Mouse (Mus musculus) ES-Bruce4 (cell line): Measurements from ENCODE around the gene Pou2f2. TPM values are rescaled to one million over a fixed set of nuclear protein-coding genes. Genes with fewer than 3 reads are reported as not detected.
A peak's percentile ranks its signal among the peaks of the same experiment; 100 is the strongest.

Experiments used
- H3K27ac ChIP-seq: 2 replicates; pipeline ENCODE4 v1.5.1; 2012; ENCODE audit warnings: low read length, inconsistent platforms; ENCODE audit not compliant: insufficient read depth
- H3K27me3 ChIP-seq: 2 replicates; pipeline ENCODE4 v1.6.1; 2012; ENCODE audit warnings: mild to moderate bottlenecking, low read length, inconsistent platforms; ENCODE audit not compliant: control insufficient read depth, poor library complexity, insufficient read depth, severe bottlenecking
- H3K36me3 ChIP-seq: 2 replicates; pipeline ENCODE4 v1.6.1; 2012; ENCODE audit warnings: inconsistent platforms, mild to moderate bottlenecking, low read length, moderate library complexity; ENCODE audit not compliant: control insufficient read depth, poor library complexity, insufficient read depth, severe bottlenecking
- H3K4me1 ChIP-seq: one replicate; pipeline ENCODE4 v1.8.1; 2011; ENCODE audit warnings: low read length; ENCODE audit not compliant: control insufficient read depth, insufficient read depth
- H3K4me3 ChIP-seq: 2 replicates; pipeline ENCODE4 v1.5.1; 2011; ENCODE audit warnings: low read depth, mild to moderate bottlenecking, low read length
- H3K9ac ChIP-seq: 2 replicates; pipeline ENCODE4 v1.6.1; 2012; ENCODE audit warnings: low read depth, mild to moderate bottlenecking, inconsistent platforms; ENCODE audit not compliant: poor library complexity, severe bottlenecking
- H3K9me3 ChIP-seq: replicated peaks from 2 replicates; pipeline ENCODE4 v1.6.1; 2012; ENCODE audit warnings: mild to moderate bottlenecking, low read length, inconsistent platforms; ENCODE audit not compliant: control insufficient read depth, poor library complexity, insufficient read depth, severe bottlenecking
- CTCF ChIP-seq: IDR thresholded peaks from one replicate; pipeline ENCODE4 v1.8.1; 2011; ENCODE audit warnings: low read depth, low read length
- EP300 ChIP-seq: IDR thresholded peaks from 2 replicates; pipeline ENCODE4 v1.6.1; 2011; ENCODE audit warnings: low read depth, low read length; ENCODE audit not compliant: insufficient read depth
- POLR2A ChIP-seq: IDR thresholded peaks from one replicate; pipeline ENCODE4 v1.8.1; 2011; ENCODE audit warnings: low read length; ENCODE audit not compliant: insufficient read depth
- polyA plus RNA-seq: library from polyadenylated mRNA; stranded (reverse); fragments of >200 nt; gene quantifications from 2 replicates; pipeline ENCODE4 v1.2.4, GENCODE M21; 2011; ENCODE audit warnings: low read depth; ENCODE audit not compliant: missing spikeins, insufficient read depth, insufficient read length

Gene Pou2f2
- polyA plus RNA-seq, 1 experiment = 1.8 TPM

GRCm38 (mm10) chr7:25153841-25154240, 25.7 kb downstream of the Pou2f2 start:
- Histone ChIP-seq H3K27me3 (no peaks in the 10 kb centered on the region), H3K4me1 (peaks cover 13% of the 10 kb centered on the region), H3K9ac (no peak overlapping the region), H3K36me3 (no peaks in the 10 kb centered on the region), H3K27ac (no peak overlapping the region), H3K9me3 (no peaks in the 10 kb centered on the region), H3K4me3 (no peak overlapping the region)
- TF ChIP-seq CTCF (no peak), POLR2A (no peak)

DNA sequence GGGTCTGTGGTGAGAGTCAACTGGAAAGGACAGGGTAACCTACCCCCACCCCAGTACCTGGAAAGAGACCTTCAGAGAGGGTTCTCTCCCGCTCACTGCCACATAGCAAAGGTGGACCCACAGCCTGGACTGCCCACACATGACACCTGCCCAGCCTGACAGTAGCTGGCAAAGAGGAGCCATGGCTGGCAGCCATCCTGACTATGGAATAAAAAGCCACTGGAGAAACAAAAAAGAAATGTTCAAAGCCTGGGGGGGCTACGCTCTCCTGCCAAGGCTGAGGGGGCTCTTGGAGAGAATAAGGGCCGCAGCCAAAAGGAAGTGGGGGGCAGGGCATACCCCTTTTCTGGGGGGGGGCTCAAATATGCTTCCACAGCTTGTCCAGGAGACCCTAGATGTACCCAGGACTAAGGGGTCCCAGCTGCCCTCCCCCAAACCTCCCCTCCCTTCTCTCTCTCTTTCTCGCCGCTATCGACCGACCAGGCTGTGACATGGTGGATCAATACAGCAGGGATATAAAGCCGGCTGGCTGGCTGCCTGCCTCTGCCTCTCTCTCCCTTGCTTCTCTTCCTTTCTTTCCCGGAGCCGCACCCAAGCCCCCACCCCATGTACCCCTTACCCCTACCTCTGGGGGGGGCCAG, 27.5 kb downstream of the Pou2f2 start:
- no peaks in the 10 kb centered on the region for H3K9me3 ChIP-seq
- H3K4me3 ChIP-seq = no peak overlapping the region
- H3K4me1 ChIP-seq = peaks cover 13% of the 10 kb centered on the region
- H3K27me3 ChIP-seq = no peaks in the 10 kb centered on the region
- H3K27ac ChIP-seq = no peak overlapping the region
- no peaks in the 10 kb centered on the region for H3K36me3 ChIP-seq
- TF ChIP-seq POLR2A (no peak), CTCF (no peak), EP300 (no peak)
- H3K9ac ChIP-seq = no peak overlapping the region

DNA sequence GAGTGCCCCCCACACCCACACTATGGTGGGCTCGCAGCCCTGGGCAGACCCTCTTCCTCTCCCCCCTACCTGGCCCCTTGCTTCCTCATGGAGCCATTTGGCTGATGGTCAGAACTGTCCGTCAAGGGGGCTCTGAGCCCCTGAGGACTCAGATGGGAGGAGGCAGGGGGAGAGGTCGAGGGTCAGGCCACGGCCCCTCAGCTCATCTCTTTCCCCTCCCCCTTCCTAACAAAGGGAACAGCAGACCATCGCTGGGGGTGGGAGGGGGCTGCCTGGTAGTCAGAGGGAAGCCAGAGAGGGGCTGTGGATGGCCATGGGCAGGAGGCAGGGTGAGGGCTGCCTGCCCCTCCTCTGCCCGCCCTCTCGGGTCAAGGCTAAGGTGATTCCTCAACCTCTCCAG, 28.5 kb downstream of the Pou2f2 start:
- no peak overlapping the region for H3K4me3 ChIP-seq
- no peak overlapping the region for H3K9ac ChIP-seq
- no peaks in the 10 kb centered on the region for H3K36me3 ChIP-seq
- no peaks in the 10 kb centered on the region for H3K9me3 ChIP-seq
- H3K27ac ChIP-seq = no peak overlapping the region
- peaks cover 13% of the 10 kb centered on the region for H3K4me1 ChIP-seq
- TF ChIP-seq CTCF (no peak), EP300 (0 out of 2 replicates have a peak, but pooled peaks have one; percentile 35)
- no peaks in the 10 kb centered on the region for H3K27me3 ChIP-seq

DNA sequence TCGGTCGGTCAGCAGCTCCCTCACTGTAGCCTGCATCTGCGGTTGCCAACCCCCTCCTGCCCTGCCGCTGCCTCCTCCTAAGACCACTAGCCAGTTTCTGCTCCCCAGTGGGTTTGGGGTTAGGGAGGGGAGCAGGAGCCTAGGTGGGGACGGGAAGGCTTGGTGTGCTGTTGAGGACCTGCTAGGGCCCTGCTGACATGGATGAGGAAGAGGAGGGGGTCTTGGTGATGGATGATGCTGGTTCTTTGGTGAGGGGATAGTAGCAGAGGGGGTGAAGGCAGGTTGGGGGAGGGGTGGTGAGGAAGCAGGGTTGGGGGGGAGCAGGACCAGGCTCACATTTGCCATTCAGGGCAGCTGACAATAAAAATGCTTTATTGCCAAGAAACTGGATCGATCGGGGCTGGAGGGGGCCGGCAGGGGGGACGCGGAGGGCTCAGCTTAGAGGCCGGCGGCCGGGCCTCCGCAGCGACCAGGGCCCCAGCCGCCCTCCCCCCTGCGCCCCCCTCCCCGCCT, 29.3 kb downstream of the Pou2f2 start:
- H3K27me3 ChIP-seq = no peaks in the 10 kb centered on the region
- no peak overlapping the region for H3K9ac ChIP-seq
- peaks cover 13% of the 10 kb centered on the region for H3K4me1 ChIP-seq

GRCm38 (mm10) chr7:25145896-25146295, 33.6 kb downstream of the Pou2f2 start:
- no peaks in the 10 kb centered on the region for H3K36me3 ChIP-seq
- no peaks in the 10 kb centered on the region for H3K27me3 ChIP-seq
- no peak overlapping the region for H3K4me3 ChIP-seq
- H3K9ac ChIP-seq = no peak overlapping the region
- H3K9me3 ChIP-seq = no peaks in the 10 kb centered on the region
- peaks cover 4% of the 10 kb centered on the region for H3K4me1 ChIP-seq
- H3K27ac ChIP-seq = no peak overlapping the region
- no peak for TF ChIP-seq POLR2A
- no peak for TF ChIP-seq CTCF
- TF ChIP-seq EP300 = no peak

More for the DNA sequence above, 29.3 kb downstream of the Pou2f2 start:
- Histone ChIP-seq H3K9me3 (no peaks in the 10 kb centered on the region), H3K36me3 (no peaks in the 10 kb centered on the region), H3K27ac (no peak overlapping the region), H3K4me3 (no peak overlapping the region)
- TF ChIP-seq CTCF (no peak), EP300 (no peak), POLR2A (no peak)

DNA sequence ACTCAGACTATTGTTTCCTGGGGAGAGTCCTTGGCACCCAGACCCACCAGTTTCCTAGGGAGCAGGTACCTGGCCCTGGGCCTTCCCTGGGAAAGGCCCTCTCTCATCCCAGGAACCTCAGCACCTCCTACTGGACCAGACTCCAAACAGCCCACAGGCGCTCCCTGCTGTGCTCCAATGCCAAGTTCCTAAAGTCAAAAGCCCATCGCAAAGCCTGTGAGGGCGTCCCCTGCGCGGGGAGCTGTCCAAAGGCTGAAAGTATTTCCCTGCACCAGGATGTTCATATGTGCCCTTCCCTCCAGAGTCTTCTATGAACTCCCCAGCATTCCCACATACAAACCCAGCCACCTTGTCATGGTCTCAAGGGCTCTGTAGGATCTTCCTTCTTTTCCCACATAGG, 37.8 kb downstream of the Pou2f2 start:
- no peak overlapping the region for H3K9ac ChIP-seq
- H3K27me3 ChIP-seq = no peaks in the 10 kb centered on the region
- no peak overlapping the region for H3K4me3 ChIP-seq
- TF ChIP-seq CTCF (peak; percentile 13), EP300 (no peak), POLR2A (no peak)
- no peaks in the 10 kb centered on the region for H3K36me3 ChIP-seq
- H3K27ac ChIP-seq = no peak overlapping the region
- H3K4me1 ChIP-seq = no peaks in the 10 kb centered on the region
- H3K9me3 ChIP-seq = no peaks in the 10 kb centered on the region
